Mouse (Mus musculus) bone marrow, adult 2 months (tissue): Measurements from ENCODE around the gene Fam207a.

Source experiments
- CTCF ChIP-seq: fragments of 200-500 bp; IDR thresholded peaks from 2 replicates; pipeline ENCODE4 v1.5.1; 2011; ENCODE audit warnings: low read length, control low read depth; ENCODE audit not compliant: control insufficient read depth, insufficient read depth
- POLR2A ChIP-seq: fragments of 200-500 bp; IDR thresholded peaks from 2 replicates; pipeline ENCODE4 v1.6.1; 2011; ENCODE audit warnings: low read depth, mild to moderate bottlenecking, control low read depth, low read length, borderline replicate concordance; ENCODE audit not compliant: control insufficient read depth

DNA sequence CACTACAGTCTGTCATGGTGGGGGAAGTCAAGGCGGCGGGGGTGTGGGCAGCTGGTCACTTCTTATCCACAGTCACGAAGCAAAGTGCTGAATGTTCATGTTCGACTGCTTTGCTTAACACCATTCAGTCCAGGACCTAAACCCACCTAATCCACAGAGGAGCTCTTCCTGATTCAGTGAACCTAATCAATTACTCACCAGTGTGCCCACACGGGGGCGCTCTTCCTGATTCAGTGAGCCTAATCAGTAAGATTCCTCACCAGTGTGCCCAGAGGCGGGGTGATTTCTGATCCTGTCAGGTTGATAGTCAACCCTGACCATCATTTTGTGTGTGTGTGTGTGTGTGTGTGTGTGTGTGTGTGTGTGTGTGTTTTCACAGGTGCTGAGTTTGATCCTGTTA lies 27.6 kb upstream of the Fam207a start:
- TF ChIP-seq CTCF (peak; percentile 60), POLR2A (no peak)
